Mouse (Mus musculus) embryonic fibroblast, embryonic 13.5 days (primary cell): ENCODE measurements around the gene Dao.

Source experiments
- CTCF ChIP-seq: IDR thresholded peaks from 2 replicates; pipeline ENCODE4 v1.5.1; 2011; ENCODE audit warnings: mild to moderate bottlenecking, control low read depth, low read length, moderate library complexity, borderline replicate concordance; ENCODE audit not compliant: insufficient read depth
- POLR2A ChIP-seq: IDR thresholded peaks from 2 replicates; pipeline ENCODE4 v1.6.1; 2011; ENCODE audit warnings: low read depth, mild to moderate bottlenecking, control low read depth, low read length, moderate library complexity

DNA sequence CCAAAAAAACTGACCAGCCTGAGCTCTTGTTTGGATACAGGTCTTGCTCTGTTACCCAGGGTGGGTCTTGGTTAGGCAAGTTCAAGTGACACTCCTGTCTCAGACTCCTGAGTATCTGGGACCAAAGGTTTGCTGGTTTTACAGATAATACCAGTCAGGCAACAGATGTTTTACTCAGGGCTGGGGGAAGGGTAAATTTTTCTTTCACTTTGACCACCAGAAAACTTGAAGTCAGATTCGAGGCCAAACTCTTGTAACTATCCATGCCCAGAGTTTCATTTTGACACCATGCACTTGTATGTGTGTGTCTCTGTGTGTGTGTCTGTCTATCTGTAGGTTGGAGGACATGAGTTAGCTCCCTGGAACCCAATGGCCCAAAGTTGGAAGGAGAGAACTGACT lies 23.0 kb upstream of the Dao start:
- TF ChIP-seq CTCF (no peak), POLR2A (no peak)
